Mouse (Mus musculus) ES-E14 (cell line): ENCODE measurements around the gene Olfr181.

Experiments
- CHD2 ChIP-seq: IDR thresholded peaks from 2 replicates; pipeline ENCODE4 v1.6.1; 2014; ENCODE audit warnings: mild to moderate bottlenecking, low read depth, low read length, inconsistent platforms
- HCFC1 ChIP-seq: IDR thresholded peaks from 2 replicates; pipeline ENCODE4 v1.6.1; 2012; ENCODE audit warnings: low read length, inconsistent platforms, borderline replicate concordance; ENCODE audit not compliant: insufficient read depth
- MAFK ChIP-seq: IDR thresholded peaks from 2 replicates; pipeline ENCODE4 v1.6.1; 2014; ENCODE audit warnings: mild to moderate bottlenecking, low read depth, low read length, inconsistent platforms; ENCODE audit not compliant: insufficient read depth
- ZC3H11A ChIP-seq: IDR thresholded peaks from 2 replicates; pipeline ENCODE4 v1.6.1; 2012; ENCODE audit warnings: low read depth, mild to moderate bottlenecking, inconsistent platforms, low read length, borderline replicate concordance
- ZNF384 ChIP-seq: IDR thresholded peaks from 2 replicates; pipeline ENCODE4 v1.6.1; 2012; ENCODE audit warnings: low read depth, low read length, inconsistent platforms

GRCm38 (mm10) chr16:58928655-58929054 lies at the start of gene Olfr181:
- TF ChIP-seq HCFC1 (no peak), ZC3H11A (no peak), ZNF384 (no peak), CHD2 (no peak), MAFK (no peak)
